Mouse (Mus musculus): ENCODE measurements around the gene Usp35.

GRCm38 (mm10) chr7:97365887-97366286 lies 34.1 kb upstream of the Usp35 start:
- TF ChIP-seq CTCF (IDR thresholded peaks at IDR 0.05; ENCODE audit: borderline replicate concordance, control insufficient read depth, extremely low read depth, insufficient read depth, low read length, poor library complexity) (no peak), POLR2A (IDR thresholded peaks at IDR 0.05; ENCODE audit: control insufficient read depth, extremely low read depth, insufficient read depth, low read length, poor library complexity) (no peak)

Measured in thymus, adult 2 months (tissue).